Mouse (Mus musculus) lung, postnatal 14 days (tissue): ENCODE measurements around the gene Odf4.

ENCODE experiments used
- DNase-seq: peaks from one replicate; pipeline ENCODE4 v3.0.0; 2021

The Odf4 gene

GRCm38 (mm10) chr11:68901351-68902046 lies 25.4 kb downstream of the Odf4 start, which contains the start of gene Rpl26:
Rpl26 (plus strand) TSS chr11:68901583.
- DNase-seq = peak; percentile 99

DNA sequence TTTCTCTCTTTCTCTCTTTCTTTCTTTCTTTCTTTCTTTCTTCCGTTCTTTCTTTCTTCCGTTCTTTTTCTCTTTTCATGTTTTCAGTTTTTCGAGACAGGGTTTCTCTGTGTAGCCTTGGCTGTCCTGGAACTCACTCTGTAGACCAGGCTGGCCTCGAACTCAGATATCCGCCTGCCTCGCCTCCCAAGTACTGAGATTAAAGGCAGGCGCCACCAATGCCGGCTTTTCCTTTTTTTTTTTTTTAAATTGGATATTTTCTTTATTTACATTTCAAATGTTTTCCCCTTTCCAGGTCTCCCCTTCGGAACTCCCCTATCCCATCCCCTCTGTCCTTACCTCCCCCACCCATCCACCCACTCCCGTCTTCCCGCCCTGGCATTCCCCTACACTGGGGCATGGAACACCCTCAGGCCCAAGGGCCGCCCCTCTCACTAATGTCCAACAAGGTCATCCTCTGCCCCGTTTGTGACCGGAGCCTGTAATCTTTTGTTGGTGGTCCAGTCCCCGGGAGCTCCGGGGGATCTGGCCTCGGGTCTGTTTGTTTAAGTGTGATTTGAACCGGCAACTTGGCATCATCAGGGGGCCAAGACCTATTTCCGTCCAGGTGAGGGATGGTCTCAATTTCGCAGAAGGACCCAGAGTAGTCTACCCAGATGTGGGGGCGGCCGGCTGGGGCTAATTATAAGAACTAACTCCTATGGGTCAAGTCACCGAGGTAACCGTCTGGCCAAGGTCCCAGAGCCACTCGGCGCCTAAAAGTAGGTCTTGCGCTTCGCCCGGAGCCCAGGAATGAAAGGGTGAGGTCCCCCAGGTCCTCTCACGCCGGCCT lies 26.1 kb downstream of the Odf4 start:
- DNase-seq = no peak

DNA sequence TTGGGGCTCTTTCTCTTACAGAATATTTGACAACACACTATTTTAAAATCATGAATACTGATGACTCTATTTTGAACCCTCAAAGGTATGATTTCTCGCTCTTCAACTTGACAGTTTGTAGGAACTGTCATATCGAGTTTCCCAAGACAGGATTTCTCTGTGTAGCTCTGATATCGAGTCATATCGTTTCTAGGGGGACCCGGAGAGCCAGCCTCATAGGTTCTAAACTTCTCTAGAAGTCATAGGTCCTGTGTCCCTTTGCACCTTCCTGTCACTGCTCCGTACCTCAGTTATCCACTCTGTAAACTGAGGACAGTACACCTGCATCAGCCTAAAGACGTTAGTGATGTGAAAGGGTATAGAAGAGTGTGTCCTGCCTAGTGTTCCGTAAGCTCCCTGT lies 27.1 kb downstream of the Odf4 start:
- DNase-seq = no peak

GRCm38 (mm10) chr11:68898790-68899189 lies 28.1 kb downstream of the Odf4 start:
- DNase-seq = no peak

- DNase-seq = no peak
These were observed 29.0 kb downstream of the Odf4 start for GRCm38 (mm10) chr11:68897838-68898237.

GRCm38 (mm10) chr11:68897120-68897519 lies 29.8 kb downstream of the Odf4 start:
- peak; percentile 41 for DNase-seq

GRCm38 (mm10) chr11:68896247-68896646 lies 30.6 kb downstream of the Odf4 start:
- DNase-seq = no peak

- no peak for DNase-seq
These were observed 32.9 kb downstream of the Odf4 start for GRCm38 (mm10) chr11:68893911-68894464.

- DNase-seq = no peak
These were observed 34.5 kb downstream of the Odf4 start for GRCm38 (mm10) chr11:68892233-68892832.

DNA sequence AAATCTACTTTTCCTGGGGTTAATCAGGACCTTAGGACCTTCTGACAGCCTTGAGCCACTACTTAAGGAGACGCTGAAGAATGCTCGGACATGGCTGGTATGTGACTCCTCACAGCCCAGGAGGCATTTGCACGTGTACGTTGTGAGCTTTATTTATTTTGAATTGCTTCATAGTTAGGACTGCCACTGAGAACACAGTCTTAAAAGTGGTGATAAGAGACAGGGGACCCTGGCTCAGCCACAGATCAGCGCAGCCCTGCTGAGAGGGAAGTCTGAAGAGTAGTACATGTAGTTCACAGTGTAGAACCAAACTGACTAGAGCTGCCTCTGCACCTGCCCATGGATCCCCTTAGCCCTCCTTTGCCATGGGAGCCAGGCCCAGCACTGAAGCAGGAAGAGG lies 35.1 kb downstream of the Odf4 start:
- no peak for DNase-seq

DNA sequence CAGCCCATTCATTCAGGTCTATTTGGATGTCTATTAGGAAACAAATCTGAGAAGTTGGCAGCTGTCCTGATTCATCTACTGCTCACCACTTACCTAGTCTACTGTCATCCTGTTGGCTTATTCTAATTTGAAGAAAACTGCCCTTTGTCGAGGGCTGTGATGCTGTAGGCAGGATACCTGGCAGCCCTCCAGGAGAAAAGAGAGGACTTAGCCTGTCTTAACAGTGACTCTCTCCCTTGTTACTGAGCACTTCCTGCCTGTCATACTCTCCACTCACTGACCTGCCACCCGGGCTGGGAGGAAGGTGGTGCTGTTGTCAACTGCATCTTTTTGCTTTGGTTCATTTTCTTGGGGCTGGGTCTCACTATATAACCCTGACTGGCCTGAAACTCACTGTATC lies 36.3 kb downstream of the Odf4 start:
- DNase-seq = no peak

DNA sequence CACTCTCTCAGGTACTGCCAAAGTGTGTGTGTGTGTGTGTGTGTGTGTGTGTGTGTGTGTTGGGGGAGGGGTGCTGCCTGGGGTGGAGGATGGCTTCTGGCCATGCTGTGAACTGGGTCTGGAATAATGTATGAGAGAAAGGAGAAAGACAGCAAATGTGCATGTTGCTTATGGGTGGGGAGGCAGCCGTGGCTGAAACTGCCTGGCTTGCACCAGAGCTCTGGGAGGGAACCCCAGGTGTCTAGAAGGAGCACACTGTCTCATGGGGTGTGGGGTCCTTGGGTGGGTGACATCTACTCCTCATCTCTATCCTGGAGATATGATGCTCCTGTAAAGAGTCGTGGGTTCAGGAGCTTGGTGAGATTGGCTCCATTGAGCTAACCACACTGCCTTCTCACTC lies 38.2 kb downstream of the Odf4 start:
- no peak for DNase-seq

GRCm38 (mm10) chr11:68888253-68888652 lies 38.6 kb downstream of the Odf4 start, which contains the start of gene Rnf222:
Rnf222 (plus strand) TSS chr11:68888553.
- no peak for DNase-seq

DNA sequence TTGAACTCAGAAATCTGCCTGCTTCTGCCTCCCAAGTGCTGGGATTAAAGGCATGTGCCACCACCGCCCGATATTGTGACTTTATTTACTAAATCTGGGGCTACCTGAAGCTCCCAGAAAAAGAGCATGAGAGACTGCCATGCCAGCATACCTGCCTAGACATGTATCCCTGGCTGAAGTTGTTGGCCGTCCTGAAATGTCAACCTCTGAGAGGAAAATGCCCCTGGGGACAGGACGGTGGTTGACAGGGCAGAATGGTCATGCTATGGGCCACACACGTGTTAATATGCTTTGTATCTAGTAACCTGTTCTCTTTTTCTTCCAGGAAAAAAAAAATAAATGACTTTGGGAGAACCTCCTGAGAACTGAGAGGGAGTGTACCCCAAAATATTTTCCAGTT lies 40.8 kb downstream of the Odf4 start:
- DNase-seq = no peak

DNA sequence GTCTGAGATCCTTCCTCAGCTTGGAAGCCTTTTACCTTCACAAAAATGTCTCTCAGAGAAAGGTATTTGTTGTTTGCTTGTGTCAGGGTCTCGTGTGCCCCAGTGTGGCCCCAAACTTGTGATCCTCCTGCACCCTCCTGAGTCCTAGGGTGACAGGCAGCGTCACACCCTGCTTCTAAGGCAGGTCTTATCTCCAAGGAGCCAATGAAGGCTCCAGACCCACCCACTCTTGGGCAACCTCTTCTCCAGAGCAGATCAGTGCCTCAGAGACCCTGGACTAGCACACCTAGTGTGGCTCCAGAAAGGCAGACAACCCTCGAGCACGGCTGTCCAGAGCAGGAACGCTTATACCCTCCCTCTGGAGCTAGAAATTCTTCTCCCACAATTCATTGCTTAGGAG lies 42.5 kb downstream of the Odf4 start:
- no peak for DNase-seq

DNA sequence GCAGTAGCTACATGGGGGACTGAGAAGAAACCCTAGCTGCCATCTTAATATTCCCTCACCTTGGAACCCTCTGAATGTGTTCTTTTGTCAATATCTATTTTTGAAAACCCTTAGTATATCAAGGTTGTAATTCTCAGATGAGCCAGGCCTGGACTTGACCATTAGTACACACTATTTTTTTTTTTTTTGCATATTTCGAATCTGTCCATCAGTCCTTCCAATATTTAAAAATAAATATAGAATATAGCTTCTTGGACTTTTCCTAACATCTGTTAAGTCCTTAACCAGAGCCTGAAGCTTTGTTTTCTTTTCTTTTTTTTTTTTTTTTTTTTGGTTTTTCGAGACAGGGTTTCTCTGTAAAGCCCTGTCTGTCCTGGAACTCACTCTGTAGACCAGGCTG lies 43.0 kb downstream of the Odf4 start:
- DNase-seq = no peak

- no peak for DNase-seq
These were observed 44.8 kb downstream of the Odf4 start for GRCm38 (mm10) chr11:68882107-68882506.

GRCm38 (mm10) chr11:68878811-68879210 lies 48.1 kb downstream of the Odf4 start:
- DNase-seq = no peak

GRCm38 (mm10) chr11:68874841-68875240 lies 52.0 kb downstream of the Odf4 start:
- peak; percentile 84 for DNase-seq
